In the genomic region with DNA sequence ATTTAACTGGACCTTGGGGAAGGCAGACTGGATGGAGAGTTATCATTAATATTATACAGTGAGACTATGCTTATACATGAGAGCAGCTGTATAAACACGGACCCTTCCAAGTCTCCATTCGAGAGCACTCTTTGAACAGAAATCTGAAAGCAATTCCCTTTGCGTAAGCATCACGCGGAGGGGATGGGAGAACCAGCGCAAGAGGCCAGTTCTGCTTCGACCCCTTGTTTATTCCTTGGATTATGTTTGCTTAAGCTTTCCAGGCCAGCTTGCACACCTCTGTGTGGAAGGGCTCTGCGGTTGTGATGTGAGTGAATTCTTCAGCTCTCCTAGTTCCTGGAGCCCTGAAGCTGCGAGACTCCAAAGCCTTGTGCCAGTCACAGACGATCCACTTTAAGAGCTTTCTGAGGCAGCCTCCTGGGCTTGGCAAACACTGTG, we compare ENCODE assay signal across 12 mouse cellular contexts.
DNase-seq lines count a peak whose midpoint lies in the region; ATAC-seq lines count a peak whose summit lies in the region.
"Had no signal": no experiment of that assay in that cellular context is flagged by ENCODE, and none has a peak within 500 bp of the region (broad histone marks: within the 10 kb centered on the region; RNA-seq: fewer than 3 reads in every experiment).

No protein-coding gene starts in this region.

- H3K4me3 ChIP-seq in kidney, embryonic 15.5 days (replicated peaks) = no peak overlapping the region
- no peak overlapping the region for H3K4me3 ChIP-seq in embryonic facial prominence, embryonic 15.5 days (replicated peaks)
- H3K4me3 ChIP-seq: limb, embryonic 12.5 days; neural tube, embryonic 13.5 days had no signal

- H3K27ac ChIP-seq in kidney, embryonic 15.5 days = peak overlapping the region; percentile 29; the same call in 1 of the 2 replicates
- peak overlapping the region; percentile 73 for H3K27ac ChIP-seq in embryonic facial prominence, embryonic 15.5 days (replicated peaks)
- H3K27ac ChIP-seq: limb, embryonic 12.5 days; neural tube, embryonic 13.5 days had no signal

- no peaks in the 10 kb centered on the region for H3K9me3 ChIP-seq in kidney, embryonic 15.5 days (replicated peaks)
- H3K9me3 ChIP-seq in embryonic facial prominence, embryonic 15.5 days (replicated peaks) = no peaks in the 10 kb centered on the region
- H3K9me3 ChIP-seq: neural tube, embryonic 13.5 days had no signal

- no peaks in the 10 kb centered on the region for H3K27me3 ChIP-seq in kidney, embryonic 15.5 days
- H3K27me3 ChIP-seq in embryonic facial prominence, embryonic 15.5 days = no peaks in the 10 kb centered on the region
- H3K27me3 ChIP-seq: limb, embryonic 12.5 days; neural tube, embryonic 13.5 days had no signal

- H3K4me1 ChIP-seq in kidney, embryonic 15.5 days = no peaks in the 10 kb centered on the region
- H3K4me1 ChIP-seq in embryonic facial prominence, embryonic 15.5 days = no peaks in the 10 kb centered on the region
- H3K4me1 ChIP-seq: limb, embryonic 12.5 days; neural tube, embryonic 13.5 days had no signal

- 0 out of 2 replicates have a peak overlapping the region, but pooled peaks have one; percentile 14 for H3K4me2 ChIP-seq in kidney, embryonic 15.5 days
- peak overlapping the region; percentile 19; the same call in 1 of the 2 replicates for H3K4me2 ChIP-seq in embryonic facial prominence, embryonic 15.5 days (replicated peaks)
- H3K4me2 ChIP-seq: limb, embryonic 12.5 days; neural tube, embryonic 13.5 days had no signal

- 61% methylated on average over 10 of the region's 10 CpGs for WGBS in kidney, embryonic 15.5 days
- WGBS in embryonic facial prominence, embryonic 15.5 days = 68% methylated on average over 10 of the region's 10 CpGs

- H3K36me3 ChIP-seq in kidney, embryonic 15.5 days = no peaks in the 10 kb centered on the region
- H3K36me3 ChIP-seq in embryonic facial prominence, embryonic 15.5 days = no peaks in the 10 kb centered on the region
- H3K36me3 ChIP-seq: limb, embryonic 12.5 days; neural tube, embryonic 13.5 days had no signal

- DNase-seq in kidney, adult 9 months = no peak
- DNase-seq in kidney, postnatal 14 days = peak; percentile 48
- peak; percentile 42 for DNase-seq in lung, postnatal 36 days
- DNase-seq in gastrocnemius, adult 8-10 months (ENCODE audit: low spot score in 2 of 2) = no peak
- DNase-seq in layer of hippocampus, postnatal 14 days (ENCODE audit: low spot score in 2 of 2) = no peak
- DNase-seq: adrenal gland, postnatal 36 days; cerebellum, adult 9-10 months; gastrocnemius, postnatal 10 days had no signal

- no peak; the same call in 1 of the 2 replicates for ATAC-seq in kidney, embryonic 15.5 days (replicated peaks; ENCODE audit: low FRiP score)
- ATAC-seq in embryonic facial prominence, embryonic 15.5 days (ENCODE audit: insufficient number of reproducible peaks, low FRiP score, low TSS enrichment, low read depth) = peak; percentile 51; the same call in 1 of the 2 replicates

- H3K9ac ChIP-seq in kidney, embryonic 15.5 days = no peak overlapping the region
- no peak overlapping the region for H3K9ac ChIP-seq in embryonic facial prominence, embryonic 15.5 days
- H3K9ac ChIP-seq: limb, embryonic 12.5 days; neural tube, embryonic 13.5 days had no signal

Comparison
In these comparisons a context has a peak if more than half of its experiments do, and no peak if none do; other contexts are left out.
1. DNase-seq: peak in kidney, postnatal 14 days (single experiment) and lung, postnatal 36 days (single experiment); none in kidney, adult 9 months (single experiment), gastrocnemius, adult 8-10 months (0 of 2) and layer of hippocampus, postnatal 14 days (0 of 2).